Mouse (Mus musculus) myocyte (in vitro differentiated cells): Measurements from ENCODE around the gene Morc3. TPM values are rescaled to one million over a fixed set of nuclear protein-coding genes. Genes with fewer than 3 reads are reported as not detected.

ENCODE experiments used
- H3K27me3 ChIP-seq: one replicate; pipeline ENCODE4 v1.6.1; 2011; ENCODE audit not compliant: control insufficient read depth, insufficient read depth, insufficient read length
- H3K36me3 ChIP-seq: one replicate; pipeline ENCODE4 v1.6.1; 2011; ENCODE audit not compliant: control insufficient read depth, insufficient read depth
- H3K4me2 ChIP-seq: one replicate; pipeline ENCODE4 v1.6.1; 2011; ENCODE audit warnings: low read depth, control low read depth
- H3K4me3 ChIP-seq: one replicate; pipeline ENCODE4 v1.5.1; 2011; ENCODE audit warnings: mild to moderate bottlenecking, control low read depth, moderate library complexity
- H3K79me2 ChIP-seq: one replicate; pipeline ENCODE4 v1.6.1; 2011; ENCODE audit not compliant: control insufficient read depth, insufficient read depth
- H3ac ChIP-seq: one replicate; pipeline ENCODE4 v1.6.1; 2011; ENCODE audit not compliant: control insufficient read depth, insufficient read length
- CEBPB ChIP-seq: IDR thresholded peaks from 2 replicates; pipeline ENCODE4 v1.6.1; 2011; ENCODE audit warnings: mild to moderate bottlenecking, moderate library complexity; ENCODE audit not compliant: poor library complexity, insufficient read depth, severe bottlenecking
- E2F4 ChIP-seq: IDR thresholded peaks from one replicate; pipeline ENCODE4 v1.6.1; 2011; ENCODE audit warnings: mild to moderate bottlenecking, control low read depth, moderate library complexity; ENCODE audit not compliant: insufficient read depth
- MAX ChIP-seq: IDR thresholded peaks from one replicate; pipeline ENCODE4 v1.6.1; 2011; ENCODE audit warnings: low read depth, mild to moderate bottlenecking, control low read depth
- MYOD1 ChIP-seq, 3 experiments: IDR thresholded peaks; one replicate each; pipeline ENCODE4 v1.6.1; 2011; ENCODE audit warnings: control low read depth in 2 of 3, low read depth in 2 of 3, mild to moderate bottlenecking in 2 of 3, moderate library complexity in 1 of 3; ENCODE audit not compliant: insufficient read length in 2 of 3, control insufficient read depth in 1 of 3
- MYOG ChIP-seq, 3 experiments: IDR thresholded peaks; one replicate each; pipeline ENCODE4 v1.6.1; 2011; ENCODE audit warnings: control low read depth in 2 of 3, low read depth in 2 of 3, mild to moderate bottlenecking in 2 of 3; ENCODE audit not compliant: insufficient read length in 2 of 3, control insufficient read depth in 1 of 3, insufficient read depth in 1 of 3
- POLR2A ChIP-seq: IDR thresholded peaks from one replicate; pipeline ENCODE4 v1.6.1; 2011; ENCODE audit warnings: low read depth, mild to moderate bottlenecking, control low read depth, moderate library complexity; ENCODE audit not compliant: insufficient read length
- POLR2AphosphoS2 ChIP-seq: IDR thresholded peaks from one replicate; pipeline ENCODE4 v1.6.1; 2011; ENCODE audit warnings: low read depth, control low read depth; ENCODE audit not compliant: insufficient read length
- REST ChIP-seq: IDR thresholded peaks from one replicate; pipeline ENCODE4 v1.6.1; 2011; ENCODE audit warnings: mild to moderate bottlenecking, control low read depth, moderate library complexity; ENCODE audit not compliant: insufficient read depth, insufficient read length
- SRF ChIP-seq: IDR thresholded peaks from one replicate; pipeline ENCODE4 v1.6.1; 2011; ENCODE audit warnings: low read depth; ENCODE audit not compliant: control insufficient read depth, insufficient read length
- TCF12 ChIP-seq: IDR thresholded peaks from one replicate; pipeline ENCODE4 v1.6.1; 2011; ENCODE audit warnings: mild to moderate bottlenecking, control low read depth; ENCODE audit not compliant: poor library complexity, insufficient read depth, severe bottlenecking
- TCF3 ChIP-seq: IDR thresholded peaks from one replicate; pipeline ENCODE4 v1.6.1; 2011; ENCODE audit warnings: low read depth, control low read depth; ENCODE audit not compliant: insufficient read length
- USF1 ChIP-seq: IDR thresholded peaks from one replicate; pipeline ENCODE4 v1.6.1; 2011; ENCODE audit warnings: low read depth, mild to moderate bottlenecking, control low read depth, moderate library complexity
- polyA plus RNA-seq: library from polyadenylated mRNA; unstranded; fragments of >200 nt; fragmentation: generic; extraction: Trizol; gene quantifications from one replicate; pipeline ENCODE4 v1.2.1, GENCODE M21; 2012; ENCODE audit warnings: missing spikeins

Gene Morc3
- polyA plus RNA-seq, 1 experiment = 10.6 TPM

GRCm38 (mm10) chr16:93839049-93839448 lies 7.1 kb downstream of the Morc3 start:
- Histone ChIP-seq H3K4me2 (no peak overlapping the region), H3K27me3 (no peaks in the 10 kb centered on the region), H3K79me2 (peaks cover 90% of the 10 kb centered on the region), H3ac (no peak overlapping the region), H3K36me3 (no peaks in the 10 kb centered on the region), H3K4me3 (no peak overlapping the region)
- no peak for TF ChIP-seq POLR2AphosphoS2
- no peak for TF ChIP-seq SRF
- TF ChIP-seq POLR2A = no peak
- no peak for TF ChIP-seq TCF12
- no peak for TF ChIP-seq MYOG (IDR thresholded peaks at IDR 0.05; ENCODE audit: control insufficient read depth in 1 of 3, insufficient read depth in 1 of 3, insufficient read length in 2 of 3, low read depth in 2 of 3)
- TF ChIP-seq CEBPB = no peak
- TF ChIP-seq REST = no peak
- no peak for TF ChIP-seq MYOD1 (IDR thresholded peaks at IDR 0.05; ENCODE audit: control insufficient read depth in 1 of 3, insufficient read length in 2 of 3, low read depth in 2 of 3)
- no peak for TF ChIP-seq USF1
- no peak for TF ChIP-seq TCF3

DNA sequence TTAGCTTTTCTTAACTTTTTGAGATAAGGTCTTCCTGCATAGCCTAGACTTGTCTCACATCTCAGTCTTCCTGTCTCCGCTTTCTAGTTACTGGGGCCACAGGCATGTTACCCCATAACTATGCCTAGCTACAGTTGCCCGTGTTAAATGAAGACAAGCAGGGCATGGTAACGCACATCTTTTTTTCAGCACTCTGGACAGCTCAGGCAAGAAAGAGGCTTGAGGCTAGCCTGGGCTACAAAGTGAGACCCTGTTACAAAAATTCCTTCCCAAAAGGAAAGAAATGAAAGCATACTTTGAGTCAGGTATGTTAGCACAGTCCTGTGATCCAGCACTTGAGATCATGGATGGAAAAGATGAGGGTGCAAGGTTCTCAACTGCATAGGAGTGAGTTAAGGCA lies 18.6 kb downstream of the Morc3 start:
- Histone ChIP-seq H3K4me3 (no peak overlapping the region), H3K79me2 (peaks cover 5% of the 10 kb centered on the region), H3K4me2 (no peak overlapping the region), H3K36me3 (peaks cover 66% of the 10 kb centered on the region), H3K27me3 (no peaks in the 10 kb centered on the region), H3ac (no peak overlapping the region)
- TF ChIP-seq TCF12 (no peak), REST (peak; percentile 51)

DNA sequence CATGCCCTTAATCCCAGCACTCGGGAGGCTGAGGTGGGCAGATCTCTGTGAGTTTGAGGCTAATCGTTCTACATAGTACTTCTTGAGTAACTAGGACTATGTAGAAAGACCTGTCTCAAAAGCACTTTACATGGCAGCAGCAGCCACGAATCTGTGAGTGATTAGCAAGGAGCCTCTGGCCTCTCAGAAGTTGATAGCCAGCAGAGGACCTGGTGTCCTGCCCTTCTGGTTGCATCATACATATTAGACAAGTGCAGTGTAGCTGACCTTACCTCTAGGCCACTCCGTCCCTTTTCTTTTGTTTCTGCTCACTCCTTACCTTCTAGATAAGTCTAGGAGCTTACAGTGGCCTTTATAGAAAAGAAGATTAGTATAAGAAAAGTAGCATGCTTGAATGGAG lies 28.0 kb downstream of the Morc3 start:
- no peaks in the 10 kb centered on the region for H3K27me3 ChIP-seq

GRCm38 (mm10) chr16:93860686-93861085 lies 28.8 kb downstream of the Morc3 start:
- no peaks in the 10 kb centered on the region for H3K27me3 ChIP-seq
- no peak overlapping the region for H3K4me3 ChIP-seq
- no peaks in the 10 kb centered on the region for H3K79me2 ChIP-seq
- H3K4me2 ChIP-seq = no peak overlapping the region
- H3ac ChIP-seq = no peak overlapping the region
- H3K36me3 ChIP-seq = peaks cover 52% of the 10 kb centered on the region
- no peak for TF ChIP-seq SRF
- no peak for TF ChIP-seq MAX
- TF ChIP-seq POLR2AphosphoS2 = no peak
- no peak for TF ChIP-seq REST
- no peak for TF ChIP-seq USF1
- TF ChIP-seq MYOG (IDR thresholded peaks at IDR 0.05; ENCODE audit: control insufficient read depth in 1 of 3, insufficient read depth in 1 of 3, insufficient read length in 2 of 3, low read depth in 2 of 3) = no peak
- TF ChIP-seq TCF3 = no peak
- no peak for TF ChIP-seq POLR2A
- no peak for TF ChIP-seq CEBPB
- TF ChIP-seq E2F4 = no peak
- no peak for TF ChIP-seq TCF12
- no peak for TF ChIP-seq MYOD1 (IDR thresholded peaks at IDR 0.05; ENCODE audit: control insufficient read depth in 1 of 3, insufficient read length in 2 of 3, low read depth in 2 of 3)

More for the DNA sequence above, 28.0 kb downstream of the Morc3 start:
- H3K4me2 ChIP-seq = no peak overlapping the region
- no peak overlapping the region for H3ac ChIP-seq
- H3K4me3 ChIP-seq = no peak overlapping the region
- H3K79me2 ChIP-seq = no peaks in the 10 kb centered on the region
- TF ChIP-seq CEBPB = no peak
- no peak for TF ChIP-seq MAX
- TF ChIP-seq SRF = no peak
- TF ChIP-seq USF1 = no peak
- no peak for TF ChIP-seq TCF3
- TF ChIP-seq POLR2AphosphoS2 = no peak
- no peak for TF ChIP-seq REST
- no peak for TF ChIP-seq TCF12
- TF ChIP-seq MYOG (IDR thresholded peaks at IDR 0.05; ENCODE audit: control insufficient read depth in 1 of 3, insufficient read depth in 1 of 3, insufficient read length in 2 of 3, low read depth in 2 of 3) = no peak
- TF ChIP-seq E2F4 = no peak
- no peak for TF ChIP-seq MYOD1 (IDR thresholded peaks at IDR 0.05; ENCODE audit: control insufficient read depth in 1 of 3, insufficient read length in 2 of 3, low read depth in 2 of 3)
- no peak for TF ChIP-seq POLR2A
- H3K36me3 ChIP-seq = peaks cover 53% of the 10 kb centered on the region

DNA sequence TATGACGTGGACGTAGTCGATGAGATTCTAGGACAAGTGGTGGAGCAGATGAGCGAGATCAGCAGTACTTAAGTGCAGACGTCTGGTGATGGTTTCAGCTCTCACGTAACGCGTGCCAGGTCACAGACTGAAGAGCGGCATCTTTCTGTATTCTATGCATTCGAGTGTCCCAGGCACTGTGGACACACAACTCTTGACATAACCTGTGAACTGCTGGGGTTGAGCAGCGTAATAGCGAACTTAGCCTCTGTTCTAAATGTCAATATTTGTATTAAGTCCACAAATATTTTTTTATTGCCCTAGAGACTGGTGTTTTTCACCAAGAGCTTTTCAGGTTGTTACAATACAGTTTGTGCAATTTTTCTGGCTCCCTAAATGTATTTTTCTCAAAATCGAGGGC lies 42.9 kb downstream of the Morc3 start:
- H3K79me2 ChIP-seq = no peaks in the 10 kb centered on the region
- H3K27me3 ChIP-seq = no peaks in the 10 kb centered on the region
- peaks cover 60% of the 10 kb centered on the region for H3K36me3 ChIP-seq
- no peak for TF ChIP-seq POLR2A
- no peak for TF ChIP-seq POLR2AphosphoS2
- TF ChIP-seq E2F4 = no peak
- no peak for TF ChIP-seq TCF3
- TF ChIP-seq SRF = no peak
- TF ChIP-seq MYOG (IDR thresholded peaks at IDR 0.05; ENCODE audit: control insufficient read depth in 1 of 3, insufficient read depth in 1 of 3, insufficient read length in 2 of 3, low read depth in 2 of 3) = no peak
- no peak for TF ChIP-seq REST
- TF ChIP-seq MAX = no peak
- no peak for TF ChIP-seq MYOD1 (IDR thresholded peaks at IDR 0.05; ENCODE audit: control insufficient read depth in 1 of 3, insufficient read length in 2 of 3, low read depth in 2 of 3)
- TF ChIP-seq USF1 = no peak
- TF ChIP-seq TCF12 = no peak
- TF ChIP-seq CEBPB = no peak
- H3ac ChIP-seq = no peak overlapping the region
- no peak overlapping the region for H3K4me2 ChIP-seq
- no peak overlapping the region for H3K4me3 ChIP-seq
